Mouse (Mus musculus) mouse trophoblast stem cell (cell line): ENCODE measurements around the gene Sgpl1.

Source experiments
- in situ Hi-C, 2 experiments: fragments of 300-500 bp; cut with MseI, MboI; formaldehyde crosslinking; loops; 2 replicates in 1 of 2; 3 replicates in 1 of 2; pipeline ENCODE4 v1.15.1; 2025

The Sgpl1 gene

GRCm38 (mm10) chr10:61147157-61148040, at the start of gene Sgpl1:
Gene Sgpl1, minus strand, starts transcription at chr10:61147703.
- in situ Hi-C loops = no loop called here

GRCm38 (mm10) chr10:61195718-61196291, 48.3 kb upstream of the Sgpl1 start:
- in situ Hi-C loops = loop anchor here (5.0 kb wide), 3 partner anchors 136 to 211 kb away; no protein-coding TSS in a partner anchor

- in situ Hi-C loops = loop anchor here (5.0 kb wide), 3 partner anchors 137 to 212 kb away; no protein-coding TSS in a partner anchor
Measured at GRCm38 (mm10) chr10:61195216-61195615, 47.7 kb upstream of the Sgpl1 start.

GRCm38 (mm10) chr10:61194611-61195010, 47.1 kb upstream of the Sgpl1 start:
- in situ Hi-C loops = loop anchor here (5.0 kb wide), 3 partner anchors 138 to 213 kb away; no protein-coding TSS in a partner anchor

- in situ Hi-C loops = no loop called here
Measured at GRCm38 (mm10) chr10:61188010-61188409, 40.5 kb upstream of the Sgpl1 start.

GRCm38 (mm10) chr10:61187001-61187400, 39.5 kb upstream of the Sgpl1 start:
- in situ Hi-C loops = no loop called here

- in situ Hi-C loops = no loop called here
Measured at GRCm38 (mm10) chr10:61179927-61180326, 32.4 kb upstream of the Sgpl1 start.

GRCm38 (mm10) chr10:61178687-61179086, 31.2 kb upstream of the Sgpl1 start:
- in situ Hi-C loops = no loop called here

GRCm38 (mm10) chr10:61177751-61178150, 30.2 kb upstream of the Sgpl1 start:
- in situ Hi-C loops = no loop called here

GRCm38 (mm10) chr10:61176221-61176790, 28.8 kb upstream of the Sgpl1 start:
- in situ Hi-C loops = no loop called here

- in situ Hi-C loops = no loop called here
Measured at GRCm38 (mm10) chr10:61175442-61176204, 28.1 kb upstream of the Sgpl1 start.

GRCm38 (mm10) chr10:61174711-61175441, 27.4 kb upstream of the Sgpl1 start:
- in situ Hi-C loops = no loop called here

- in situ Hi-C loops = no loop called here
Measured at GRCm38 (mm10) chr10:61172496-61172895, 25.0 kb upstream of the Sgpl1 start.

GRCm38 (mm10) chr10:61171654-61172053, 24.2 kb upstream of the Sgpl1 start, which contains the start of gene Tbata:
Gene Tbata, plus strand, starts transcription at chr10:61171954.
- in situ Hi-C loops = no loop called here

GRCm38 (mm10) chr10:61168393-61168792, 20.9 kb upstream of the Sgpl1 start:
- in situ Hi-C loops = no loop called here

GRCm38 (mm10) chr10:61167333-61168096, 20.0 kb upstream of the Sgpl1 start:
- in situ Hi-C loops = no loop called here

GRCm38 (mm10) chr10:61162366-61162765, 14.9 kb upstream of the Sgpl1 start:
- in situ Hi-C loops = no loop called here

GRCm38 (mm10) chr10:61160671-61161070, 13.2 kb upstream of the Sgpl1 start:
- in situ Hi-C loops = no loop called here

- in situ Hi-C loops = no loop called here
Measured at GRCm38 (mm10) chr10:61160089-61160488, 12.6 kb upstream of the Sgpl1 start.

GRCm38 (mm10) chr10:61158594-61158993, 11.1 kb upstream of the Sgpl1 start:
- in situ Hi-C loops = no loop called here
